Mouse (Mus musculus) lung, postnatal 0 days (tissue): Measurements from ENCODE around the gene Nutm1.

ENCODE experiments used
- CTCF ChIP-seq: IDR thresholded peaks from 2 replicates; pipeline ENCODE4 v1.5.1; 2016; ENCODE audit warnings: antibody characterized with exemption, mild to moderate bottlenecking
- EP300 ChIP-seq: IDR thresholded peaks from 2 replicates; pipeline ENCODE4 v1.6.1; 2016; ENCODE audit warnings: antibody characterized with exemption, mild to moderate bottlenecking, control low read depth

DNA sequence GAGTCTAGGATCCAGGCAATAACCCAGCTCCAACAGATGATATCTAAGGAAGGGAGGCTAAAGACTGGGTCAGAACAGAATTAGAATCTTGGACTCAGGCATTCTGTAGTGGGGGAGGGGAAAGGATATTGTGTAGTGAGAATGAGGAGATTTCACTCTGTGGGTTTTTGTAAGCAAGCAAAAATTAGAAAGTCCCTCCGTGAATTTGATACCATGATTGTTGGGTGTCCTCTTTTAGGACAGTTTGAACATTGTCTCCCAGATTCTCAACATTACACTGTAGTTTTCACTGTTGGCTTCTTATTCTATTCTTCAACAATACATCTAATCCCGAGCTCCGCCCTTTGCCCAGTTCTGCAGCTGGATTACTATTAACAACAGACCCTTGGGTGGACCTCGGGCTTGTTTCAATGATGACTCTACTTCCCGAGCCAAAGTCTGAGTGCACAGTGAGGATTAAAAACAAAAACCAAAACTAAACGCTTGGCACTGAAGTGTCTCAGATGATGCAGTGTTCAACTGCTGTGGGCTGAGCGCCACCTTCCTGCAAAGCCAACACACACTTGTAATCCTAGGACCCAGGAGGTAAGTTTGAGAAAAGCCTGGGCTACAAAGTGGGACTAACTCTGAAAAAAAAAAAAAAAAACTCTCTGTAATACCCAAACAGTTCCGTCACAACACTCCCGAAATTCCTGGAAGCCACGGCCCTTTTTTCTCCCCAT is at the start of gene Nutm1:
- TF ChIP-seq CTCF = peak; percentile 54
- no peak for TF ChIP-seq EP300
